Mouse (Mus musculus): Measurements from ENCODE around the gene Ccdc47.

DNA sequence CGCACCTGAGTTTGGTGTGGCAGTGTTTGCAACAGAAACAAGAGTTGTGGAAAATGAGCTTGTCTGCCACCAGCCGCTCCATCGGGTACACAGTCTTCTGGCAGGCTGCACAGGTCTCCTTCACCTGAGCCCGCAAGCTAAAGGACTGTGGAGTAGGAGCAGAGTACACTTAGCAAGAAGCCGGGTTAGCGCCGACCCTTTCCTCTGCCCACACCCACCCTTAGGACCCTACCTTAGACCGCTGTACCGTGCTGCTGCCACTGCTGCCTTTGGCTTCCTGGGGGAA, 57.3 kb downstream of the Ccdc47 start:
- TF ChIP-seq CTCF (IDR thresholded peaks at IDR 0.05; ENCODE audit: extremely low read depth, insufficient read depth, low read length), result no peak
- TF ChIP-seq POLR2A (IDR thresholded peaks at IDR 0.05; ENCODE audit: extremely low read depth, insufficient read depth, low read length), result no peak
